Mouse (Mus musculus) spleen, postnatal 10 days (tissue): ENCODE data around the gene P2ry2.

ENCODE experiments used
- DNase-seq, 2 experiments: peaks; one replicate each; pipeline ENCODE4 v3.0.0; 2021 to 2022; ENCODE audit warnings: low spot score in 2 of 2

P2ry2 gene

DNA sequence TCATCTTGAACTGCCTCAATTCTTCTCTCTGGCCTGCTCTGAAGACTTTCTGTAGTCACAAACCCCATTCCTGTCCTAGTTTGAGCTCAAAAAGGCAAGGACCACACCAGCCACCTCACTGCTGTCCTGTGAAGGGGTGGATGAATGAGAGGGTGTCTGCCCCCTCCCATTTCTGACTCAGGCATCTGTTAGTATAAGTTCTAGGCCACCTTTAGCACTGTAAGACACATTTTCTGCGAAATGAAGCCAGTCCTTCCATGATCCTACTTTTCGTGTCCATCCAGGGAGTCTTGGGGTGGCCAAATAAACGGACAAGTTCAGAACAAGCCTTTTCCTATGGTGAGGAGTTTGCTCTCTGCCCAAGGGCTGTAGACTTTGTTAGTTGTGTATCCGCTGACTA is at the start of gene P2ry2:
Gene P2ry2 (minus strand): TSS at position 326 of the 400 bp plus-strand sequence.
- no peak for DNase-seq

DNA sequence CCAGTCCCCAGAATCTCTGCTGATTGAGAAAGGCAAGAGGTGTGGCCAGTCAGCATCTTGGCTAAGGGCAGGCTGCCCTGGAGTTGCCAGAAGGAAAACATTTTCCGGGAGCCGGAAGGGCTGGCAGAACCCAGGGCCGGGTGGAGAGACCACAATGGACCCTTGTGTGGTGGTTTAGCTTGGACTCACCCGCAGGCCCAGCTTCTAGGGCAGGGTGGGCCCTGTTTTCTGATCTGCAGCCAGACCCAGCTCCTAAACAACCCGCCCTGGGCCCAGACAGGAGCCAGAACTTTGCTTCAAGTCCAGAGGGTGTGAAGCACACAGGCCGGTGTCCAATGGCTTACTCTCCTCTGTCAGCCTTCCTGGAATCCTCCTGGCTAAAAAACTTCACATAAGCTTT is 49.6 kb upstream of the P2ry2 start:
- no peak for DNase-seq

DNA sequence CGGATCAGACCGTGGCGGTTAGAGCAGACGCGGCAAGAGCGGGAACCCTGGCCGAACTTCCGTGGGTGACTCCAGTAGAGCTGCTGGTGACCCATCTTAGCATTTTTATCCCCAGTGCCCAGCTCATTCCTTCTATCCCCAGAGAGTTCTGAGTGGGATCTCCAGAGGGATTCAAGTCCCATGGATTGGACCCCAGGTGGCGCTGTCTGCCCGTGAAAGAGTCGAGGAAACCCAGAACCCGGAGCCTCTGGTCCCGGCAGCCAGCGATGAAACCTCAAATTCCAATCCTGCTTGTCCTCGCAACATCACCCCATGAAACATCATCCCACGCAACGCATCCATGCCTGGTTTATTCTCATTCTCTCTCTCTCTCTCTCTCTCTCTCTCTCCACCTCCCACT is 48.7 kb upstream of the P2ry2 start:
- DNase-seq = peak; percentile 50 to 80

DNA sequence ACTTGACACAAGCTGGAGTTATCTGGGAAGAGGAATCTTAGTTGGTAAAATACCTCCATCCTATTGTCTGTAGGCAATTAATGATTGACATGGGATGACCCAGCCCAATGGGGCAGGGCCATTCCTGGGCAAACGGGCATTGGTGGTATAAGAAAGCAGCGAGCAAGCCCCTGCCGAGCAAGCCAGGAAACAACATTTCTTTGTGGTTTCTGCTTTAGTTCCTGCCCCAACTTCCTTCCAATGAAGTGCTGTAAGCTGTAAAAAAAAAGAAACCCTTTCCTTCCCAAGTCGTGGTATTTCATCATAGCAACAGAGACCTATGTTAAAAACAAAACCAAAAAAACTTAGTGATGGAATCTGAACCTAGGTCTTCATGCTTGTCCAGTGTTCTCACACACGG is 47.8 kb upstream of the P2ry2 start:
- no peak for DNase-seq

DNA sequence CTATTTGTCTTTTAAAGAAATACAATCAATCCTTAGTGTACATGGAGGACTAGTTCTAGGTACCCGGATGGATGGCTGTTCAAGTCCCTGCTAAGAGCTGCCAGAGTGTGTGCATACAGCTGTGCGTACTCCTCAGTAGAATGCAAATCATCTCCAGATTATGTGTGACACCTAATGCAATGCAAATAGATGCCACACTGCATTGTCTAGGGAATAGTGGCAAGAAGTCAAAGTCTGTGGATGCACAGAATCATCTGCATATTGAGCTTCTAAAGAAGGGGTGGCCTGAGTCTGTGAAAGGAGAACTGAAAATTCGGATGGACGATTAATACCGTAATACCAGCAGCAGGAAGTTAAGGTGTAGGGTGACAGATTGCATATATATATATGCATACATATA is 46.5 kb upstream of the P2ry2 start:
- DNase-seq = no peak

DNA sequence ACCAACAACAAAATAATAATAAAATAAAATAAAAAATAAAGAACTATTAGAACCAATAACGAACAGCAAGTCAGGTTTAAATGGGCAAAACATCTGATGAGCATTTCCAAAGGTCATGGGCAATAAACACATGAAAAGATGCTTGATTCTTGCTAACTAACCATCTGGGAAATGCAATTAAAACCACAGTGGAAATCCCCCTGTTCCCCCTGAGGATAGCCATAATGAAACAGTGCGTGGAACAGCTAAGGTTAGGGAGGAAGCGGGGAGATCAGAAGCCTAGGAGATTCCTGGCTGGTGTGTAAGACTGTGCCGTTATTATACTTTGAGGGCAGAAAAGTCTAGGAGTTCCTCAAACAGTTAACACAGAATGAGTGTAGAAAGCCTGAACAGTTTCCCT is 44.6 kb upstream of the P2ry2 start:
- no peak for DNase-seq

DNA sequence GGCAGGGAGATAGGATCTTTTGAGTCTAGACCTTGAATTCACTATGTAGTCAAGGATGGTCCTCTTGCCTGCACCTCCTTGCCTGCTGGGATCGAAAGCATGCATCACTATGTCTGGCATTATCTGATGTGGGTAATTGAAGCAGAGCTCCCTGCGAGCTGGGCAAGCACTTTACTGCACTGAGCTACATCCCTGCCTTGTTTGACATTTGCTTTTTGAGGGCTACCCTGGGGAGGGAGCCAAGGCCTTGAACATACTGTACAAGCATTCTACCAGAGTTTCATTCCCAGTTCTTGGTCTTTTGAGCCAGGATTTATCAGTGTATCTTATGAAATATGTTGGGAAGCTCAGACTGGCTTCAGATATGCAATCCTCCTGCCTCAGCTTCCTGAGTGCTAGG is 40.5 kb upstream of the P2ry2 start:
- DNase-seq = no peak

DNA sequence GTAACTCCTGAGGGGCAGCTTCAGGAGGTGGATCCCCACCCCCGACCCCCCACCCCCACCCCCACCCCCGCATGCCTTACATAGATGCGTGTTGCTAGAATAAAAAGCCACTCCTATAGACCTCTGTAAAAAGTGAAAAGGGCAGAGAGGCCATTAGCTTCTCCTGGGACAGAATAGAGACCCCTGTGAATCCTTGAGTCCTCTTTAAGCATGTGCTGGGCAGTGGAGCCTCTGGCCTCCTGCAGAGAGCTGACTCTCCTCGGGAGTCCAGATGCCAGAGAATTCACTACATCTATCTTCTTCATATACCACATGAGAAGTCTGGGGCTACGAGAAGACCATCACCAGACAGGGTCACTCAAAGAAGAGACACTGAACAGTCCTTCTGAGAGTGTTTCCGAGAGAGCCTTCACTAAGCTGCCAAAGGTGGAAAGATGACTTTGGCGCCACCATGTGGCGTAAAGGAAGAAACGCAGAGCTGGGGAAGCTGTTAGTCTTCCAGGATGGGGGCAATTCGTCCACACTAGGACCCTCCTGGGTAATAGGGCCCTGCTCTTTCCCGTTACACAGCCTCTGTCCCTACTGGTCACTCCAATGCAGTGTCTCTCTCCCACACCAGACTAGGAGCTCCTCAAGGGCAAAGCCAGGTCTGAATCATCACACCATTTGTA is 39.0 kb upstream of the P2ry2 start:
- DNase-seq = peak; percentile 38 to 61

DNA sequence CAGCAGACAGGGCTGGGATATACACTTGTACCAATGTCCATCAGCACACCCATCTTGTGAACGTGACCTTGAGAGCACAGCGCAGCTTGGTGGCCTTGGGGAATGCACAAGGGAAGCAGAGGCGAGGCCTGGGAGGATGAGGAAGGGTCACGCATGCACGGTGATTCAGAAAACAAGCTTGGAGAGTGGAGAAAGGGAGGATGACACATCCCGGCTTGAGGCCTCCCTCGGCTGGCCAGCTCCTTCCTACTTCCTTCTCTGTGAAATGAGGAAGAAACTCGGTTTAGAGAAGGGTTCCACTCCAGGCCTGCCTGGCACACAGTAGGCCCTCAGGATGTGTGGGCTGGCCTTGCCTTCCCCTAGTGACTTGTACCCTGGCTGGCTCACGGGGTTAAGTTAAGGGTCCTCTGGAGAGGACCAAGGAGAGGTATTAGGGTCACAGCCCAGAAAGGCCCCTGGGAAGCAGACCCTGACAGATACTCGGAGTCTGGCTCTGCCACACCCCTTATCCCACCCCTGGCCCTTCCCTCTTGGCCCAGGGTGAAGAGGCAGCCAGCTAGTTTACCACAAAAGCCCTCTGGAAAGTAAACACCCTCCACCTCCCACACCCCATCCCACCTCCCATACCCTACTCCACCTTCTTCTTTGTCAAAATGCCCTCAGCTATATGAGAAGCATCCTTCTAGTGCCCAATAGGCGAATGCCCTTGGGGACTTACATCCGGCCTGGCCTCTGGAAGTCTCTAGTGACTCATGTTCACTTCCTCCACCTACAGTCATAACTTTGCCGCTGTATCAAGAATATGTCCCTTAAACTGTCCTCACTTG is 38.3 kb upstream of the P2ry2 start:
- no peak for DNase-seq

DNA sequence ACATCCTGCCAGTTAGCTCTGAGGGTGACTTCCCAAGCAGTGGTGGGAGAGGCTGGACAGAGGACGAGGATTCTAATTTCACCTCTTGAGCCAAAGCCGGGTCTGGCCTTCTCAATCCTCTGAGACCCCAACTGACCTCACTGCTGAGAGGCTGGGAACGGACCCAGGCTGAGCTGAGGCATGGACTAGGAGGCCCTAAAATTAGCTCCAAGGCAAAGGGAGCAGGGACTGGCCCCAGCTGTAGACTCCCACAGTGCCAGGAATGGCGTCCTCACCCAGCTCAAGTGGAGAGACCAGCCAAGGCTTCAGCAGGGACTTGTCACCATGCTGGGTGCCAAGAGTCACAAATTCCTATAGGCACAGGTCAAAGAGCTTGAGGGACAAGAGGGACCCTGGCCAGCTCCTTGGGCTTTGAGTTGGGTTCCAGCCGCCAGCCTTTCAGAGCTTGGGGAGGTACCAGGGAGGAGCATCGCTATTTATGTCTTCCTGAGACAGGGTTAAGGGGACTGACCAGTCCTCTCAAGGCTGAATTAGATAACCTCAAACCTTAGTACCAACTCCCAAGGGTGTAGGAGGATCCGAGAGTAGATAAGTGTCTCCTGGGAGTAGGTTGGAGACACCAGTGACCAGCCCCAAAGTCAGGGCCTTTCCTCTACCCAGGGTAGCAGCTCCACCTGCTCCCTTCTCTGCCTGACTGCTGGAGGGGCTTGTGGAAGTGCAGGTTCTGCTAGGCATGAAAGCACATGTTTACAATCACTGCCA is 36.8 kb upstream of the P2ry2 start:
- no peak for DNase-seq

DNA sequence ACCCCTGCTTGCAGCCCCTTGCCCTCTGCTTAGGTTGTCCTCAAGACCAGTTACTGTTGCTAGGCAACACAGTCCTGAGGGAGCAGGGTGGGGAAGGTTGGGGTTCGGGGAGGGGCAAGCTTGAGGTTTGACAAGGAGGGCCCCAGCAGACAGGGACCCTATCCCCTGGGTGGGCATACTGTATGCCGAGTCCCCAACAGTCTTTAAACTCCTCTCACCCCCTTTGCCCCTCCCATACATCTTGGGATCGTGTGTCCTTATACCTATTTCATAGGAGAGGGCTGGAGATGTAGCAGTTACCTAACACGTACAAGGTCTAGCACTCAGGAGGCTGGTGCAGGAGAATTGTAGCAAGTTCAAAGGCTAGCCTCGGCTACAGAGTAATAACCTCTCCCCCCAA is 35.6 kb upstream of the P2ry2 start:
- DNase-seq = no peak

DNA sequence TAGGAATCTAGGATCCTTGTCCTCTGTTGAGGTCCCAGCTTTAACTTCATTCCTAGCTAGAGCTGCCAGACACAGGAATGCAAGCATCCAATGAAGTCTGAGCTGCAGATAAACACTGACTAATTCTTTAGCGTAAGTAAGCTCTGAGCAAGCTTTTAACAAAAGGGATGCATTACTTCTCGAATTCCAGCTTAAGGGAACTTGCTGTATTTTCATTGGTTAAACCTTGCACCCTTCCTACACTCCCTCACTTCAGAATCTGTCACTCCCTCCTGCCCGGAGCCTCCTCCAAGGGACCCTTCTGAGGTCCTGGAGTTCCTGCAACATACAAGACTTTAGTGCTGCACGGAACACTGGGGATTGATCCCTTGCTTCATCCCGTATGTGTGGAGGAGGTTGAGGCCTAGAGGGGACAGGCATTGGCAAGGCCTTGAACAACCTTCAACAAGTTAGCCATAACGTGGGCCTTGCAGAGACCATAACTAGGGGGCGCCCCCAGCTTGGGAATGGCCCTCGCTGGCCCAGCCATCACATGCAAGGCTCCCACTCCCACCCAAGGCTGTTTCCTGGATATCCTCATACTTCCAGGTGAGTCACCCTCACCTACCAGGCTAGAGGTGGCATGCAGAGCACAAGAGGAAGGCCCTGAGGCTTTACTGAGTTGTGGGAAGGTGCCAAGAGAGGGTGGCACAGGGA is 31.3 kb upstream of the P2ry2 start:
- DNase-seq = no peak

DNA sequence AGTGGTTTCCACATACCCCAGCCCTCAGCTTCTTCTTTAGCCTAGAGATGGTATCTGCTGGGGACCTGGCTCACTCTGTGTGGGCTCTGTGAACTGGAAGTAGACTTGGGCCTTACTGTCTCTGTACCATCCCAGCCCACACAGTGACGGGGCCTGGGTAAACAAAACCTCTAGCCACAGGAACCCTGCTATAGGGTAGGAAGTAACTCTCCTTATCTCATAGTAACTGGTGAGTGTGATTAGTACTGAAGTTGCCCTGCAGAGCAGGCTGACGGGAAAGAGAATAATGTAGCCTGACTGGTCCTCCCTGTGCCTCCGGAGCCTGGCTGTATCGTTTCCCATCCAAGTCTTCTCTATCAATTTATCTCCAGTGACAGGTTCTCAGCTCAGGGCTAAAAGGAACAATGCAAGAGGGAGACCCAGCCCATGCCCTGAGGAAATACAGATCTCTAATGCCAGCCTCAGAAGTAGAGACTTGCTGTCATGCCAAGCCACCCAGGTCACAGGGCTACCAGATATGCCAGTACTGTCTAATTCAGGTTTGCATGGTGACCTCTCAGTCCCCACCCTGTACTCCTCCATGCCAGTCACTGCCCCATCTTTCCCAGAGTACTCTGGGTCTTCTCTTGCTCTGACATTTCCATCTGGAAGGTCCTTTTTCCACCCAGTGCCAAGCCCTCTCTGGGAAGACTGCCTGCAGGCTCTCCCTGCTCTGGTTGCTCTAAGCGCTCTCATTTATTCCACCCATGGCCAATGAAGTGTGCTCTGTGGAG is 29.5 kb upstream of the P2ry2 start:
- no peak for DNase-seq

DNA sequence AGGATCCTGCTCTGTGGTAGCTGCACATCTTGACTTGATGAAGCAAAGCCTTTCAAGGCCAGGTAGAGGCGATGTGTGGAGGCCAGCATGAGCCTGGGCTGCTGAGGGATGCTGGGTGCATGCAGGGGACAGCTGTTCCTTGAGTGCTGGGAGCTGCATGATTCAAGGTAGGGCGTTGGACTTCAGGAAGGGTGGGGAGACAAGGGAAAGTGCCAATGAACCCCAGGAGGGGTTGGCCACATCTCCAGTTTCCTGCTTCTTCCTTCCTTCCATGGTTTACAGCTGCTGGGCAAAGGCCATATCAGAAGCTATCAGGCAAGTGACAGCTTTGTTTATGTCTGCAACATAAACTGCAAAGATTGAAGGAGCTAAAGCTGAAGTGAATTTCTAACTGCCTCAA is 28.9 kb upstream of the P2ry2 start:
- no peak for DNase-seq

DNA sequence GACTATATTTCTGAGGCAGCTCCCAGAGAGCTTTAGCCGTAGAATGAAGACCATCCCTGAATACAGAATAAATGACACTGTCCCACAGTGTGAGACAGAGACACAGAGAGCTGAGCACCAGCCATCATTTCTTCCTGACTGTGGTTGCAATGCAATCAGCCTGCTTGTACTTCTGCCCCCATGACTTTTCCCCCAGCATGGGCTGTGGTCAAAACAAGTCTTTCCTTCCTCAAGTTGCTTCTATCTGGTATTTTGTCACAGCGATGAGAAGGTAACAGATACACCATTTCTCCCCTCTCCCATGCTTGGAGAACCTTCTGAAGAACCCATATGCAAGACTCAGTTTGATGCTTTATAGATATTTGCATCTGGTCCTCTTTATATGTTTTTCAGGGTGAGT is 20.7 kb upstream of the P2ry2 start:
- no peak for DNase-seq

DNA sequence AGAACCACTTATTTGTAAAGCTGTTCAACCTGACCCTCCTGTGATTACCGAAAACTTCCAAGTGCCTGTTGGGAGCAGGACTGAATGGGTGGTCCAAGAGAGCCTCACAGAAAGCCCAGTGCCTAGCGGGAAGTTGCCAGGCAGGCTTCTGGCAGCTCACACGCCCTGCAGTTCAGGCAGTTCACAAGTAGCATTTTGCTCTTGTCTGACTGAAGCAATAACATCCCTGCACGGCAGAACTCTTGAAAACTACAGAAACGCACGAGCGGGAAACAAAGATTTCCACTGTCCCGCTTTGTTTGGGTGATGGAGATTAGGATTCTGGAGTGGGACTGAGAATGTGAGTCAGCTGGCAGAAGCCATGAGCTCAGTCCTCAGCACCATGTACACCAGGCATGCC is 18.6 kb upstream of the P2ry2 start:
- no peak for DNase-seq

DNA sequence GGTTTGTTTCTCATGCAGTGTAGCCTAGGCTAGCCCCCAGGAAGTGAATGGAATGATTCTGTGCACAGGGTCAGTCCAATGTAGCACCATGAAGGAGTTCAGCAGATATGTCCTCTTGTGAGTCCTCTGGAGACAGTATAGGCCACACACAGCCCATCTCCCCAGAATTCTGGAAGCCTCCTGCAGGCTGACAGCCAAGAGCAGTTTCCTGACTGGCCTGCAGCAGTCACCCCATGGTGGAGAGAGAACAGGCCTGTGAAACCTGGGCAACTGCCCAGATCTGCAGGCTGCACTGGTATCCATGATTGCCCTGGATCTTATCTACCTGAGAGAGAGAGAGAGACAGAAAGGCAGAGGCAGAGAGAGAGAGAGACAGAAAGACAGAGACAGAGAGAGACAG is 18.1 kb upstream of the P2ry2 start:
- no peak for DNase-seq

DNA sequence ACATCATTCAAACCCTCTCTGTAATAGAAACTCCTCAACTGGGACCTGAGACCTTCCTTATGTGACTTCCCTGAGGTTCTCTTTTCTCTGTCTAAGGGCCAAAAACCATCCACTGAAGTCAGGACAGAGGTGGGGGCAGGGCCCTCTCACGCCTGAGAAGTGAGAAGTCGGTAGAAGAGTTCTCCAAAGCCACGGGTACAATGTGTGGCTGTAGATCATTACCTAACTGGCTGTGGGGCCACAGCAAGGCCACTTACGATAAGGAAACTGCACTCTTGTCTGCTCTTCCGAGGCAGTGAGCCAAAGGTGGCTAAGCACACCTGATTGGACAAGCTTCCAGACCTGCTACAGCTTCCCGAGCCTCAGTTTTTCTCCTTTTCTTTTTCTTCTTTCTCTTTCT is 16.8 kb upstream of the P2ry2 start:
- peak in 1 of 2 experiments; percentile 33 for DNase-seq

DNA sequence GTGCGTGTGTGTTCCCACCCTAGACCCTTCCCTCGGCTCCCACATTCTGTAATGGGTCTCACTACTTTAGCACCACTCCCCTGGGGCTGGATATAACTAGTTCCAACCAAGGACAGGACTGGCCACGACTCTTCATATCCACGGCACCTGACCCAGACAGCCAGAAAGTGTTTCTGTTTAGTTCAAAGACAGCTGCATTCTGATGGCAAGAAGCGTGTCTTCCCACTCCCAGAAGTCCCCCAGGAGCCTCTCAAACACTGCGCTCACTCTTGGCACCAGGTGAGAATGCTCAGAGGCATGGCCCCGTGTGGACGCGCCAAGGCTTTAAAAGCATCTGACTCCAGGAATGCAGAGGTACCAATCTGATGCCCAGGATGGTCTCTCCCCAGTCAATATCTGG is 16.3 kb upstream of the P2ry2 start:
- no peak for DNase-seq

DNA sequence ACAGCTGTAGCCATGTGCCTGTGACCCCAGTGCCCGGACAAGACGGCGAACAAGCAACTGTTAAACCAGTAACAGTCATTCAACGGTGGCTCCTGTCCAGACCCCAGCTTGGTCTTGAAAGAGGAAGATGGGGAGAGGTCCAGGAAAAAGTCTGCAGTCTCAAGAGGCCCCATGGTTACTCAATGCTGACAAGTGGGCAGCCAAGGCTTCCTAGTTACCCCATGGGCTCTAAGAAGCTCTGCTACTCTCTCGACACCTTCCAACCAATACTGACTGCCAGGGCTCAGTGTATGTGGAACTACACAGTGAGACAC is 15.7 kb upstream of the P2ry2 start:
- no peak for DNase-seq

DNA sequence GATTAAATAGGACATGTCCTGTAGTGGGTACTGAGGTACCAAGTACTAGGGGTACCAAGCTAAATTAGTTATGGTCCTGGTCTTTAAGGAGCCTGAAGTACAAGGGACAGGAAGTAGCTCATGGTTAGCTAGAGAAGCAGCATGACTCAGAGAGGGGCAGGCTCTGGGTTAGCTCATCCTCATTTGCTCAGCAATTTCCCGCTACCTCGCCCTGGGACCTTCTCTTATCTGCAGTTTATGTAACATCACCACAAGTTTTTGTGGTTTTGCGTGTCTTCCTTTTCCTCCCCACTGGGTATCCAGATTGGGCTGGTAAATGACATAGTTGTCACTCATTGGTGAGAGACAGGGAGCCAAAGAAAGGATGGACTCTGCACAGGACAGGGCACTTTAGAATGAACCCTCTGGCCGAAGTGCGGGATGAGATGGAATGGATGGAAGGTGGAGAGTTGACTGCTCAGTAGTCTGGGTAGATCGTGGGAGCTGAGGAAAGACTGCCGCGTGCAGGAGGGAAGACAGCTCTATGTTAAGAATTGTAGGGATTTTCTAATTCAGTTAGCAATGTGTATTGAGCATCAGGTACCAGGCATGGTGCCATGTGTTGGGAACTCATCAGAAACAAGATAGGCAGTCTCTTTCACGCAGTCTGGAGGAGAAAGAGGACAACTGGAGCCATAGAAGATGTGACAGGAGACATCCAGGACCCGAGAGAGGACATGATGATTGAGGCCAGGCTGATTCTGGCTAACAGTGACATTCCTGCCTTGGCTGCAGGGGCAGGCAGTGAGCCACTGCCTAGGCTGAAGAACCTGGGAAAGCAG is 15.2 kb upstream of the P2ry2 start:
- DNase-seq = no peak
